Mouse (Mus musculus) heart, embryonic 10.5 days (tissue): ENCODE measurements around the gene Pds5b. TPM values are rescaled to one million over a fixed set of nuclear protein-coding genes. Genes with fewer than 3 reads are reported as not detected.
A peak's percentile ranks its signal among the peaks of the same experiment; 100 is the strongest.
"Not testable (repeated sequence)": the region's sequence is repeated elsewhere in the genome, so short reads cannot be mapped to it uniquely, and the experiment has no call there.

Experiments
- DNase-seq: peaks from one replicate; pipeline ENCODE4 v3.0.0-alpha.2; 2017; ENCODE audit warnings: low spot score
- H3K27ac ChIP-seq: fragments of 300-500 bp; sonication (generic); 2 replicates; pipeline ENCODE4 v1.5.1; 2016; ENCODE audit warnings: mild to moderate bottlenecking
- H3K27me3 ChIP-seq: fragments of 300-500 bp; sonication (generic); 2 replicates; pipeline ENCODE4 v1.6.1; 2016; ENCODE audit warnings: mild to moderate bottlenecking; ENCODE audit not compliant: poor library complexity, insufficient read depth, severe bottlenecking
- H3K36me3 ChIP-seq: fragments of 300-500 bp; sonication (generic); 2 replicates; pipeline ENCODE4 v1.6.1; 2016; ENCODE audit warnings: mild to moderate bottlenecking, moderate library complexity
- H3K4me1 ChIP-seq: fragments of 300-500 bp; sonication (generic); 2 replicates; pipeline ENCODE4 v1.6.1; 2016; ENCODE audit warnings: mild to moderate bottlenecking
- H3K4me3 ChIP-seq: fragments of 300-500 bp; sonication (generic); 2 replicates; pipeline ENCODE4 v1.5.1; 2016; ENCODE audit warnings: mild to moderate bottlenecking, moderate library complexity
- H3K9me3 ChIP-seq: fragments of 300-500 bp; sonication (generic); 2 replicates; pipeline ENCODE4 v1.6.1; 2016; ENCODE audit warnings: mild to moderate bottlenecking, moderate library complexity
- WGBS: fragments of 180-500 bp; shearing (Covaris S2); methylation state at CpG from one replicate; pipeline ENCODE4 v1.1.7; 2016; 5-methylcytosine and 5-hydroxymethylcytosine counted together
- polyA plus RNA-seq: library from polyadenylated mRNA; unstranded; fragments of >200 nt; fragmentation: Nextera tagmentation; extraction: Ambion mirVana; gene quantifications from 2 replicates; pipeline ENCODE4 v1.2.1, GENCODE M21; 2016

The Pds5b gene
- 25.1 and 26.8 TPM in 2 replicates for polyA plus RNA-seq

- Histone ChIP-seq H3K36me3 (no peaks in the 10 kb centered on the region), H3K4me3 (peak within 1 kb of the TSS; percentile 93), H3K4me1 (peaks cover 8% of the 10 kb centered on the region; the same call in 1 of the 2 replicates), H3K27me3 (no peaks in the 10 kb centered on the region), H3K9me3 (no peaks in the 10 kb centered on the region), H3K27ac (peak within 1 kb of the TSS; percentile 99)
- WGBS, result 13% methylated on average over 47 of the region's 49 CpGs
- DNase-seq, result peak; percentile 97
Observed at GRCm38 (mm10) chr5:150673153-150673835, at the start of gene Pds5b. Gene Pds5b, plus strand, starts transcription at chr5:150673739.

GRCm38 (mm10) chr5:150625528-150625927 lies 48.0 kb upstream of the Pds5b start:
- no peaks in the 10 kb centered on the region for H3K9me3 ChIP-seq
- 49% methylated on average over 7 of the region's 7 CpGs for WGBS
- H3K36me3 ChIP-seq, result 0 out of 2 replicates have a peak, but pooled peaks cover 6% of the 10 kb centered on the region
- H3K27ac ChIP-seq, result no peak overlapping the region
- no peak overlapping the region for H3K4me3 ChIP-seq
- H3K27me3 ChIP-seq, result no peaks in the 10 kb centered on the region
- H3K4me1 ChIP-seq, result no peaks in the 10 kb centered on the region
- DNase-seq, result no peak

GRCm38 (mm10) chr5:150629272-150629671 lies 44.3 kb upstream of the Pds5b start:
- Histone ChIP-seq H3K27me3 (no peaks in the 10 kb centered on the region), H3K27ac (no peak overlapping the region), H3K9me3 (no peaks in the 10 kb centered on the region), H3K36me3 (peaks cover 21% of the 10 kb centered on the region; the same call in 1 of the 2 replicates), H3K4me3 (no peak overlapping the region), H3K4me1 (no peaks in the 10 kb centered on the region)
- WGBS, result 95% methylated on average over 1 of the region's 1 CpGs
- DNase-seq, result no peak

- H3K9me3 ChIP-seq, result no peaks in the 10 kb centered on the region
- 88% methylated on average over 2 of the region's 2 CpGs for WGBS
- H3K36me3 ChIP-seq, result peaks cover 25% of the 10 kb centered on the region; the same call in 1 of the 2 replicates
- H3K27me3 ChIP-seq, result no peaks in the 10 kb centered on the region
- H3K27ac ChIP-seq, result no peak overlapping the region
- H3K4me3 ChIP-seq, result no peak overlapping the region
- no peak for DNase-seq
- no peaks in the 10 kb centered on the region for H3K4me1 ChIP-seq
Observed at GRCm38 (mm10) chr5:150629692-150630091, 43.8 kb upstream of the Pds5b start.

GRCm38 (mm10) chr5:150641440-150641839 lies 32.1 kb upstream of the Pds5b start:
- Histone ChIP-seq H3K27me3 (no peaks in the 10 kb centered on the region), H3K4me3 (no peak overlapping the region), H3K36me3 (peaks cover 71% of the 10 kb centered on the region), H3K9me3 (no peaks in the 10 kb centered on the region), H3K4me1 (no peaks in the 10 kb centered on the region), H3K27ac (no peak overlapping the region)
- WGBS, result 82% methylated on average over 3 of the region's 3 CpGs
- DNase-seq, result no peak

- H3K36me3 ChIP-seq, result peaks cover 69% of the 10 kb centered on the region
- H3K27me3 ChIP-seq, H3K4me1 ChIP-seq, H3K9me3 ChIP-seq, H3K4me3 ChIP-seq, DNase-seq, H3K27ac ChIP-seq: not testable (repeated sequence)
- WGBS, result 95% methylated on average over 4 of the region's 4 CpGs
Observed at GRCm38 (mm10) chr5:150643390-150643789, 30.1 kb upstream of the Pds5b start.

- peaks cover 75% of the 10 kb centered on the region for H3K36me3 ChIP-seq
- H3K27ac ChIP-seq, result no peak overlapping the region
- H3K4me1 ChIP-seq, result no peaks in the 10 kb centered on the region
- no peak overlapping the region for H3K4me3 ChIP-seq
- no peaks in the 10 kb centered on the region for H3K27me3 ChIP-seq
- no peak for DNase-seq
- H3K9me3 ChIP-seq, result no peaks in the 10 kb centered on the region
- WGBS, result 92% methylated on average over 4 of the region's 4 CpGs
Observed at GRCm38 (mm10) chr5:150644926-150645325, 28.6 kb upstream of the Pds5b start.

GRCm38 (mm10) chr5:150652578-150652977 lies 21.0 kb upstream of the Pds5b start:
- Histone ChIP-seq H3K4me1 (no peaks in the 10 kb centered on the region), H3K4me3 (no peak overlapping the region), H3K27ac (no peak overlapping the region), H3K27me3 (no peaks in the 10 kb centered on the region), H3K36me3 (peaks cover 49% of the 10 kb centered on the region), H3K9me3 (no peaks in the 10 kb centered on the region)
- WGBS, result 85% methylated on average over 2 of the region's 2 CpGs
- no peak for DNase-seq

- no peak for DNase-seq
- H3K36me3 ChIP-seq, result peaks cover 43% of the 10 kb centered on the region
Observed at GRCm38 (mm10) chr5:150654548-150654947, 19.0 kb upstream of the Pds5b start.

GRCm38 (mm10) chr5:150659425-150659824 lies 14.1 kb upstream of the Pds5b start:
- not testable (repeated sequence) for H3K9me3 ChIP-seq, H3K4me3 ChIP-seq, H3K4me1 ChIP-seq, H3K27me3 ChIP-seq, DNase-seq, H3K27ac ChIP-seq
- 91% methylated on average over 6 of the region's 6 CpGs for WGBS
- H3K36me3 ChIP-seq, result peaks cover 52% of the 10 kb centered on the region

More at GRCm38 (mm10) chr5:150654548-150654947, 19.0 kb upstream of the Pds5b start:
- Histone ChIP-seq H3K4me1 (no peaks in the 10 kb centered on the region; the same call in 1 of the 2 replicates), H3K27ac (no peak overlapping the region), H3K9me3 (no peaks in the 10 kb centered on the region), H3K4me3 (no peak overlapping the region), H3K27me3 (no peaks in the 10 kb centered on the region)

GRCm38 (mm10) chr5:150660296-150660695 lies 13.2 kb upstream of the Pds5b start:
- not testable (repeated sequence) for H3K4me1 ChIP-seq, H3K9me3 ChIP-seq, H3K4me3 ChIP-seq, H3K27me3 ChIP-seq, H3K27ac ChIP-seq, DNase-seq
- WGBS, result 86% methylated on average over 3 of the region's 3 CpGs
- peaks cover 47% of the 10 kb centered on the region for H3K36me3 ChIP-seq

- peak overlapping the region; percentile 96 for H3K4me3 ChIP-seq
Observed at GRCm38 (mm10) chr5:150663926-150664325, 9.6 kb upstream of the Pds5b start.

GRCm38 (mm10) chr5:150664794-150665131 lies 8.8 kb upstream of the Pds5b start:
- Histone ChIP-seq H3K4me3 (peak overlapping the region; percentile 96), H3K27ac (peak overlapping the region; percentile 96), H3K4me1 (0 out of 2 replicates have a peak, but pooled peaks cover 5% of the 10 kb centered on the region), H3K36me3 (peaks cover 22% of the 10 kb centered on the region), H3K27me3 (no peaks in the 10 kb centered on the region), H3K9me3 (no peaks in the 10 kb centered on the region)
- under 1% methylated on average over 10 of the region's 10 CpGs for WGBS
- no peak for DNase-seq

More at GRCm38 (mm10) chr5:150663926-150664325, 9.6 kb upstream of the Pds5b start:
- not testable (repeated sequence) for H3K27ac ChIP-seq, H3K27me3 ChIP-seq, DNase-seq, H3K4me1 ChIP-seq, H3K9me3 ChIP-seq
- H3K36me3 ChIP-seq, result peaks cover 26% of the 10 kb centered on the region
- 31% methylated on average over 7 of the region's 7 CpGs for WGBS
